Mouse (Mus musculus) heart, adult 18-20 months (tissue): ENCODE results near the gene Hexdc. TPM values are rescaled to one million over a fixed set of nuclear protein-coding genes. Genes with fewer than 3 reads are reported as not detected.

Source experiments
- DNase-seq, 2 experiments: peaks; one replicate each; pipeline ENCODE4 v3.0.0; 2021 to 2022; ENCODE audit warnings: mixed read lengths in 1 of 2
- long read RNA-seq, 2 experiments: library from polyadenylated mRNA; stranded (forward); transcript quantifications; one replicate each; pipeline ENCODE4 v2.0.0; 2021
- total RNA-seq, 2 experiments: library from RNA; stranded (reverse); gene quantifications; 2 replicates each; pipeline ENCODE4 v1.2.3; 2021

Hexdc gene
- total RNA-seq = 1 to 10 TPM; 7.4 to 8.8 TPM
- long read RNA-seq, experiment 1, partial matches to known transcripts = 2 of 7 reads
- long read RNA-seq, experiment 1, other reads (novel, unspliced or antisense) = 5 of 7 reads
- long read RNA-seq, experiment 2, partial matches to known transcripts = 0 of 4 reads
- long read RNA-seq, experiment 2, other reads (novel, unspliced or antisense) = 4 of 4 reads

GRCm38 (mm10) chr11:121204161-121205006 is at the start of gene Hexdc, which contains the start of gene Ogfod3:
Gene Hexdc (plus strand): TSS chr11:121204433.
Gene Ogfod3 (minus strand): TSS chr11:121204711.
- peak; percentile 95 to 96 for DNase-seq

- peak; percentile 62 to 69 for DNase-seq
These were observed 47.8 kb upstream of the Hexdc start for GRCm38 (mm10) chr11:121156411-121156891.

- DNase-seq = no peak
These were observed 44.3 kb upstream of the Hexdc start, which contains the start of gene Uts2r for GRCm38 (mm10) chr11:121159971-121160370. Gene Uts2r (plus strand): TSS chr11:121160271.

- DNase-seq = no peak
These were observed 43.4 kb upstream of the Hexdc start for GRCm38 (mm10) chr11:121160636-121161346.

GRCm38 (mm10) chr11:121163751-121164150 is 40.5 kb upstream of the Hexdc start:
- no peak for DNase-seq

- no peak for DNase-seq
These were observed 31.0 kb upstream of the Hexdc start for GRCm38 (mm10) chr11:121173203-121173602.

GRCm38 (mm10) chr11:121174234-121174633 is 30.0 kb upstream of the Hexdc start:
- no peak for DNase-seq

- DNase-seq = peak; percentile 37 to 66
These were observed 27.7 kb upstream of the Hexdc start for GRCm38 (mm10) chr11:121176285-121177270.

GRCm38 (mm10) chr11:121189681-121190080 is 14.6 kb upstream of the Hexdc start:
- DNase-seq = peak; percentile 57 to 75

GRCm38 (mm10) chr11:121192742-121193141 is 11.5 kb upstream of the Hexdc start:
- DNase-seq = no peak

- DNase-seq = no peak
These were observed 10.8 kb upstream of the Hexdc start for GRCm38 (mm10) chr11:121193415-121193814.

GRCm38 (mm10) chr11:121198622-121199021 is 5.6 kb upstream of the Hexdc start:
- no peak for DNase-seq

- no peak for DNase-seq
These were observed 4.4 kb upstream of the Hexdc start for GRCm38 (mm10) chr11:121199851-121200250.

- DNase-seq = no peak
These were observed 3.5 kb upstream of the Hexdc start for GRCm38 (mm10) chr11:121200781-121201180.

- DNase-seq = peak in 1 of 2 experiments; percentile 37
These were observed 2.6 kb upstream of the Hexdc start for GRCm38 (mm10) chr11:121201436-121202198.

GRCm38 (mm10) chr11:121203859-121204160 is 423 bp upstream of the Hexdc start:
- no peak for DNase-seq

- DNase-seq = no peak
These were observed 12.6 kb downstream of the Hexdc start for GRCm38 (mm10) chr11:121216831-121217230.

GRCm38 (mm10) chr11:121219776-121220175 is 15.5 kb downstream of the Hexdc start:
- no peak for DNase-seq

GRCm38 (mm10) chr11:121220771-121221170 is 16.5 kb downstream of the Hexdc start:
- DNase-seq = no peak

GRCm38 (mm10) chr11:121221321-121222010 is 17.2 kb downstream of the Hexdc start:
- DNase-seq = no peak
